Mouse (Mus musculus) hindbrain, embryonic 14.5 days (tissue): ENCODE measurements around the gene Olfr944. TPM values are rescaled to one million over a fixed set of nuclear protein-coding genes. Genes with fewer than 3 reads are reported as not detected.

Source experiments
- ATAC-seq: fragments of 200-750 bp; cut with Nextera tagmentation; 2 replicates; pipeline ENCODE4 v1.8.0; 2017; ENCODE audit warnings: moderate number of reproducible peaks, mild to moderate bottlenecking, moderate TSS enrichment, moderate library complexity; ENCODE audit not compliant: low FRiP score
- DNase-seq: peaks from one replicate; pipeline ENCODE4 v3.0.0-alpha.2; 2015; ENCODE audit warnings: low spot score
- H3K27ac ChIP-seq: fragments of 300-500 bp; sonication (generic); 2 replicates; pipeline ENCODE4 v1.5.1; 2014; ENCODE audit warnings: mild to moderate bottlenecking, moderate library complexity
- H3K27me3 ChIP-seq: fragments of 300-500 bp; sonication (generic); 2 replicates; pipeline ENCODE4 v1.6.1; 2014; ENCODE audit warnings: mild to moderate bottlenecking, low read length, mixed read lengths; ENCODE audit not compliant: control insufficient read depth, insufficient read depth
- H3K36me3 ChIP-seq: fragments of 300-500 bp; sonication (generic); replicated peaks from 2 replicates; pipeline ENCODE4 v1.6.1; 2014; ENCODE audit not compliant: control insufficient read depth, insufficient read depth
- H3K4me1 ChIP-seq: fragments of 300-500 bp; sonication (generic); replicated peaks from 2 replicates; pipeline ENCODE4 v1.6.1; 2014; ENCODE audit warnings: antibody characterized with exemption, low read length, mixed read lengths; ENCODE audit not compliant: control insufficient read depth, insufficient read depth
- H3K4me2 ChIP-seq: fragments of 300-500 bp; sonication (generic); replicated peaks from 2 replicates; pipeline ENCODE4 v1.6.1; 2014; ENCODE audit warnings: mild to moderate bottlenecking, moderate library complexity
- H3K4me3 ChIP-seq: fragments of 300-500 bp; sonication (generic); replicated peaks from 2 replicates; pipeline ENCODE4 v1.5.1; 2014; ENCODE audit warnings: mild to moderate bottlenecking, low read length
- H3K9ac ChIP-seq: fragments of 300-500 bp; sonication (generic); 2 replicates; pipeline ENCODE4 v1.6.1; 2014
- H3K9me3 ChIP-seq: fragments of 300-500 bp; sonication (generic); 2 replicates; pipeline ENCODE4 v1.6.1; 2016; ENCODE audit warnings: low read length; ENCODE audit not compliant: control insufficient read depth
- WGBS: fragments of 180-500 bp; shearing (Covaris S2); extraction: QIAGEN DNeasy Blood & Tissue Kit; methylation state at CpG from one replicate; pipeline ENCODE4 v1.1.7; 2014; 5-methylcytosine and 5-hydroxymethylcytosine counted together
- polyA plus RNA-seq: library from polyadenylated mRNA; unstranded; fragments of >200 nt; fragmentation: Nextera tagmentation; extraction: Ambion mirVana; gene quantifications from 2 replicates; pipeline ENCODE4 v1.2.1, GENCODE M21; 2014

The Olfr944 gene
- polyA plus RNA-seq, result not detected in 2 replicates

DNA sequence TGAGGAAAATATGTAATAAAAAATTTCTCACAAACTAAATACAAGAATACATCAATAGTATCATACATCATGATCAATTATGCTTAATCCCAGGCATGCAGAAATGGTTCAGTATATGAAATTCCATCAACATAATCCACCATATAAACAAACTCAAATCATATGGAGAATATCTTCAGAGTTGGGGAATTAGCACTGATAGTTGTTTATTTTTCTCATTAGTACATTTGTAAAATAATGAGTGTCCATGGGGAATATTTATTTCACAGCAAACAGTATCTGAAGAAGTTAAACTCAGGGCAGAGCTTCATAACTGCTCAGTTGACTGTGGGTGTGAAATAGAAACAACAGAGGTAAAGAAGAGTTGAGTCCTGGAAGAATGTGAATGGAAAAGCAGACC is at the start of gene Olfr944:
Olfr944 (plus strand) TSS at position 301 of the 400 bp plus-strand sequence.
- Histone ChIP-seq H3K4me2 (no peak within 1 kb of the TSS), H3K4me1 (no peaks in the 10 kb centered on the region), H3K27me3 (no peaks in the 10 kb centered on the region), H3K9me3 (no peaks in the 10 kb centered on the region), H3K4me3 (no peak within 1 kb of the TSS), H3K27ac (no peak within 1 kb of the TSS), H3K9ac (no peak within 1 kb of the TSS), H3K36me3 (no peaks in the 10 kb centered on the region)
- ATAC-seq (no peak), DNase-seq (no peak)

DNA sequence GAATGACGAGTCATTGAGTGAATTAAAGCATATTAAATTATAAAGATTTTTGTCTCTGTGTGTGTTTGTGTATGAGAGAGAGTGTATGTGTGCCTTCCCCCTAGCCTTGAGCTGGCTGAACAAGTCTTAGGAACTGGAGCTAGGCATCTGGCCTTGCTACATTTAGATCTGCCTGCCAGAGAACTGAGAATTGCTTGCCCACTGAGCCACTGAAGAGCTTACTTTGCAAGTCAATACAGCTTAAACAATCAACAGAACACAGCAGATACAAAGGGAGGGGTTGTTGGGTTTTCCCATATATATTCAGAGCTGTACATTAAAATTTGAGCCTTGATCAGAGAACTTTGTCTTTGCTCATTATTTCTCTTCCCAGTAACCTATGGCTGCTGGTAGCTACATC is 49.3 kb upstream of the Olfr944 start:
- no peak overlapping the region for H3K4me3 ChIP-seq
- ATAC-seq (no peak), DNase-seq (no peak)
- H3K27me3 ChIP-seq, result no peaks in the 10 kb centered on the region
- WGBS, result 58% methylated on average over 1 of the region's 1 CpGs
- no peaks in the 10 kb centered on the region for H3K9me3 ChIP-seq
- no peaks in the 10 kb centered on the region for H3K36me3 ChIP-seq
- H3K4me2 ChIP-seq, result no peak overlapping the region
- no peak overlapping the region for H3K27ac ChIP-seq
- H3K4me1 ChIP-seq, result no peaks in the 10 kb centered on the region
- H3K9ac ChIP-seq, result no peak overlapping the region

DNA sequence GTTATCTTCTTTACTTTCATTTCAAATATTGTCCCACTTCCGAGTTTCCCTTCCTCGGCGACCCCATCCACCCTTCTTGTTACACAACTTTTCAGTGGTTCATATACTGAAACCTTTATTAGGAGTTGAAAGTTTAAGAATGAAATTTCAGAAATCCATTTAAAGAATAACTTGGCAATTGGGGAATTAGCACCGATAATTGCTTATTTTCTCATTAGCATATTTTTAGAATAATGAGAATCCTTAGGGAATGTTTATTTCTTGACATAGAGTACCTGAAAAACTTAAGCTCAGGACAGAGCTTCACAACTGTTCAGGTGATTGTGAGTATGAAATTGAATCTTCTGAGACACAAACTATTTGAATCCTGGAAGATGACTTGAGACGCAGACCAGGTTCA is 35.7 kb upstream of the Olfr944 start, which contains the start of gene Olfr943:
Olfr943 (plus strand) TSS at position 301 of the 400 bp plus-strand sequence.
- Histone ChIP-seq H3K36me3 (no peaks in the 10 kb centered on the region), H3K4me2 (no peak within 1 kb of the TSS), H3K4me3 (no peak within 1 kb of the TSS), H3K9me3 (no peaks in the 10 kb centered on the region), H3K4me1 (no peaks in the 10 kb centered on the region), H3K27me3 (no peaks in the 10 kb centered on the region), H3K27ac (no peak within 1 kb of the TSS), H3K9ac (no peak within 1 kb of the TSS)
- ATAC-seq, result no peak
- DNase-seq, result no peak
- WGBS, result 92% methylated on average over 5 of the region's 5 CpGs

DNA sequence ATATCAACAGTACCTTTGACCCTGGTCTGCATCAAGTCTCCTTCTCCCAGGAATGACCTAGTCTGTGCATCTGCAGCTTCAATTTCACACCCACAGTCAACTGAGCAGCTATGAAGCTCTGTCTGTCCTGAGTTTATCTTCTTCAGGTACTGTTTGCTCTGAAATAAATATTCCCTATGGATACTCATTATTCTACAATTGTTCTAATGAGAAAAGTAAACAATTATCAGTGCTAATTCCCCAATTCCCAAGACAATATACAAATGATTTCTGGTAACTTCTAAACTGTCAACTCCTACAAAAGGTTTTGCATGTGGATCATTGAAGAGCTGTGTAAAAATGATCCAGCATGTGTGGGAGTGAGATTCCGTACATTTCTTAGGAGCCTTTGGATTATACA is 48.2 kb downstream of the Olfr944 start, which contains the start of gene Olfr1537:
Olfr1537 (minus strand) TSS at position 101 of the 400 bp plus-strand sequence.
- H3K4me2 ChIP-seq, result no peak within 1 kb of the TSS
- no peak for ATAC-seq
- no peaks in the 10 kb centered on the region for H3K4me1 ChIP-seq

More for the DNA sequence above, 48.2 kb downstream of the Olfr944 start, which contains the start of gene Olfr1537:
- WGBS, result 80% methylated on average over 1 of the region's 1 CpGs
- no peak for DNase-seq
- Histone ChIP-seq H3K27me3 (no peaks in the 10 kb centered on the region), H3K4me3 (no peak within 1 kb of the TSS), H3K27ac (no peak within 1 kb of the TSS), H3K9me3 (no peaks in the 10 kb centered on the region), H3K9ac (no peak within 1 kb of the TSS), H3K36me3 (no peaks in the 10 kb centered on the region)

Other genes with a start within 250 kb of the Olfr944 start
- not detected in 2 replicates for gene Olfr933, start 229.6 kb upstream of the Olfr944 start, polyA plus RNA-seq
- not detected in 2 replicates for gene Olfr934, start 213.6 kb upstream of the Olfr944 start, polyA plus RNA-seq
- gene Olfr935, start 202.2 kb upstream of the Olfr944 start, polyA plus RNA-seq, result not detected in 2 replicates
- gene Olfr146, start 178.5 kb upstream of the Olfr944 start, polyA plus RNA-seq, result not detected in 2 replicates
- gene Olfr937, start 137.0 kb upstream of the Olfr944 start, polyA plus RNA-seq, result not detected in 2 replicates
- not detected in 2 replicates for gene Olfr938, start 123.0 kb upstream of the Olfr944 start, polyA plus RNA-seq
- gene Olfr27, start 73.8 kb upstream of the Olfr944 start, polyA plus RNA-seq, result not detected in 2 replicates
- gene Olfr943, start 35.6 kb upstream of the Olfr944 start, polyA plus RNA-seq, result not detected in 2 replicates
- not detected in 2 replicates for gene Olfr1537, start 48.1 kb downstream of the Olfr944 start, polyA plus RNA-seq
- gene Olfr945, start 74.9 kb downstream of the Olfr944 start, polyA plus RNA-seq, result not detected in 2 replicates
- gene Olfr948, start 124.1 kb downstream of the Olfr944 start, polyA plus RNA-seq, result not detected in 2 replicates
- not detected in 2 replicates for gene Olfr951, start 185.5 kb downstream of the Olfr944 start, polyA plus RNA-seq
- gene Olfr952, start 225.2 kb downstream of the Olfr944 start, polyA plus RNA-seq, result not detected in 2 replicates